Mouse (Mus musculus): ENCODE measurements around the gene 1810055G02Rik.

The 1810055G02Rik gene

DNA sequence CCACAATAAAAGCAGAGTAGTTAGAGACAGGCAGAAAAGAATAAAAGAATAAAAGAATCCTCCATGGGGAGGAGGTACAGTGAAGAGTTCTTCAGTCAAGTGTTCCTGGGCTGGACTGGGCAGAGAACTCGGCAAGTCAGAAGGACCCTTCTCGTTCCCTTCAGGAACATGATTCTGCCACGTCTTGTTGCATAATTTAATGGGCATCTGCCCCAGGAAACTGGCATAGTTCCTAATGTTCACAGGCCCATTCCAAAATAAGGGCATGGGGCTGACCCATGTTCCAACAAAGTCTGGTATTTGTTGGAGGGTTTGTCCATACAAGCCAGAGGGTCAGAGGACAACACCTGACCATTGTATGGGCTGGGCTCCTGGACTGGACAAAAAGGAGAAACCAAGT lies 13.1 kb upstream of the 1810055G02Rik start:
- no peak for DNase-seq (ENCODE audit: low spot score)

DNA sequence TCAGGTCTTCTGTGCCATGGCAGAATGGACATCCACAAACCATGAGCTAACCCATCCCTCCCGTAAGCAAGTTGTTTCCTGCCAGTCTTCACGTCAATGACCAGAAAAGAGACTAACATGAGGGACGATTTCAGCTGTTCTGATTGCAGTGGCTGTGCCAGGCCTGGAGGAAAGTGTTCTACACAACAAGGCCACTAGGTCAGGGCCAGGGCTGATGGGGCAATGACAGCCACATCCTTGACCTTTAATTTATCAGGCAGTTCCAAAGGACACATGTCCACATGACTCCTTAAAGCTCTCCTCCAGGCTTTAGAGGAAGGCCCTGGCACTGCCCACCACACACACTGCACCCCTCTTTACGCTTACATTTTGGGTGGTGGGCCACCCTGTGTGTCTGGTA lies 12.6 kb upstream of the 1810055G02Rik start:
- peak; percentile 30 for DNase-seq (ENCODE audit: low spot score)

DNA sequence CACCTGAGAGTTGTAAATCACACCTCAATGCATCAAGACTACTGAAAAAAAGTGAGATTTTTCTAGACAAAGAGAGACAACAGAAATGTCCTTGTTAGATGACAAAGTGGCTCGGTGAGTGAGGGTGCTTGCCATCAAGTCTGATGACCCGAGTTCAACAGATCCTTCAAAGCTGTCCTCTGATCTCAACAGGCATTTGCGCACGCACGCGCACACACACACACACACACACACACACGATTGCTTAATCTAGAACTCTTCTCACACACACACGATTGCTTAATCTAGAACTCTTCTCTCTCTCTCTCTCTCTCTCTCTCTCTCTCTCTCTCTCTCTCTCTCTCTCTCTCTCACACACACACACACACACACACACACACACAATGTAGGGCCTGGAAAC lies 12.1 kb upstream of the 1810055G02Rik start:
- DNase-seq (ENCODE audit: low spot score), result no peak

DNA sequence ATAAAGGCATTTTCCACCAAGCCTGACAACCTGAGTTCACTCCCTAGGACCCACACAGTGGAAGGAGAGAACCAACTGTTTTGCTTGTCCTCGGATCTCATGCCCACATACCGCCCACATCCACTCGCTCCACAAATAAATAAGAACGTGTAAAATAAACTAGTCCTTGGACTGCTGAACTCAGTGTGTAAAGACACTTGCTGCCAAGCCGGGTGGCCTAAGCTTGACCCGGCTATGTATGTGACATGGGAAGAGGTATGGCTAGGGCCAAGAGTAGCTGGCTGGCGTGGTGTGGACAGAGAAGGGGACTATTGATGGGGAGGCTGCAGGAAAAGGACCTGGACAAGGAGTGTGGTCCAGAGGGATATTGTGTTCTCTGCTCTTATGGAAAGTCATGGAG lies 10.1 kb upstream of the 1810055G02Rik start:
- DNase-seq (ENCODE audit: low spot score), result no peak

DNA sequence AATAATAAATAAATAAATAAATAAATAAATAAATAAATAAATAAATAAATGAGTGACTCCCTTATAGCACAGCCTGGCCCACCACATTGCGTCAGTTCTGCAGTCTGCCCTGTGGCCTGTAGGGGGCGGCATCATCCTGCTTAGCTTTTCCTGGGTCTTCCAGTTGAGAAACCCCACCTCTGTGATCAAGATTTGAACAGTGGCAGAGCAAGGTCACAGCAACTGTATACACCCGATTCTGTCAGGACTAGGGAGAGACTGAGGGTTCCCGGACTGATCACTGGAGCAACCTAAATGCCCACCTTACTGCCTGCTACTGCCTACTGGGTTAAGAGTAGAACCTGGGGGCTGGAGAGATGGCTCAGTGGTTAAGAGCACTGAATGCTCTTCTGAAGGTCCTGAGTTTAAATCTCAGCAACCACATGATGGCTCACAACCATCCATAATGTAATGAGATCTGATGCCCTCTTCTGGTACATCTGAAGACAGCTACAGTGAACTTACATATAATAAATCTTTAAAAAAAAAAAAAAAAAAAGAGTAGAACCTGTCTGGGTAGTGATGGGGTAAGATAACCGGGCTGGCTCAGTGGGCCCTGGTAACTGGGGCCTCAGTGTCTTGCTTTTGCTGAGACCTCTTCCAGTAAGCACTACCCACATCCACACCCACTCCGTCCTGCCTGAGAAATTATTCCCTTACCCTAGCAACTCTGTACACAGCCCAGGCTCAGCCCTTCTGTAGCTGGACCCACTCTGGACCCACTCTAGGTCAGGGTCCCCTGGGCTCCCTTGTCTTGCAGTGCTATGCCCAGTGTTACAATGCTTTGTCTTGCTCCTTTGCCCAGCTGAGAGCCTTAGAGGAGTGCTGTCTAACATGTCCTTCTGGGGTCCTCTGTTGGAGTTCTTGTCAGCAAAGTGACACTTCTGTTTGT lies 8.3 kb upstream of the 1810055G02Rik start:
- peak; percentile 37 for DNase-seq (ENCODE audit: low spot score)

DNA sequence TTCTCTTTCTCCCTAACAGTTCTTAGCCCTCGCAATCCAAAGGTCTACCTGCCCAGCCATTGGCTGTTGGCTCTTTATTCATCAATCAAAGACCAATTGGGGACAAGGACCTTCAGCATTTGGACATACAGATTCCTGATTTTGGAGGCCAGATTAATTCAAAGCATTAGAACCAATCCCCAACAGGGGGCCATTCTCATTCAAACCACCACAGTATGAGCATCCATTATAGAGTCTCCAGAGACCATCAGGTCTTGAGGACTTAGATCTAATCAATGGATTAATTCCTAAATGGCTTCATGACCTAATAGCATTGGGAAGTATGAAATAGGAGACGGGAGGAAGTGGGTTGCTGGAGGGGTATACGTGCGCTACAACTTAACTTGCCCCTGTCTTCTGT lies 5.6 kb upstream of the 1810055G02Rik start:
- no peak for DNase-seq (ENCODE audit: low spot score)

DNA sequence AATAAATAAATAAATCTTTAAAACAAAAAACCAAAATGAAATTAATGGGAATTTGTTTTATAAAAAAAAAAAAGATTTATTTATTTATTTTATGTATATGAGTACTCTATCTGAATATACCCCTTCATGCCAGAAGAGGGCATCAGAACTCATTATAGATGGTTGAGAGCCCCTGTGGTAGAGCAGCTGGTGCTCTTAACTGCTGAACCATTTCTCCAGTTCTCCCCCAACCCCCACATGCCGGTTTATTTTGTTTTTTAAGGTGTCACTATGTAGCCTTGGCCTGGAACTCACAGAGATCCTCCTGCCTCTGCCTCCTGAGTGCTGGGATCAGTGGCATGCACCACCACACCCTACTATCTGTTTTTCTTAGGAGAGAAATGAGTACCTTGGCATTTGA lies 1.8 kb upstream of the 1810055G02Rik start:
- no peak for DNase-seq (ENCODE audit: low spot score)

DNA sequence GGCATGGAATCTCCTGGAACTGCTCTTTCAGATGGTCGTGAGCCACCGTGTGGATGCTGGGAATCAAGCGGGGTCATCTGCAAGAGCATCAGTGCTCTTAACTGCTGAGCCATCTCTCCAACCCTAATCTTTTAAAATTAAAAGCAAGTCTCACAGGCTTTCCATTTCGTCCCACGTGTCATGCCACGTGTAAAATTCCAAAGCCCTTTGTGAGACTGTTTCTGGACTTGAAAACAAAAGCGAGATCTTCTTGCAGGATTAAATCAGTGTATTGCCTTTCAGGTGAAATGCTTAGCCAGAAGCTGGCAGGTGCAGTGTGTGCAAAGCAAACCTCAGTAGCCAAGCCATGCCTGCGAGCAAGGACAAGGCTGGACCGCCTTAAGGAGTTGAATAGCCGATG lies 540 bp upstream of the 1810055G02Rik start:
- DNase-seq (ENCODE audit: low spot score), result no peak

DNA sequence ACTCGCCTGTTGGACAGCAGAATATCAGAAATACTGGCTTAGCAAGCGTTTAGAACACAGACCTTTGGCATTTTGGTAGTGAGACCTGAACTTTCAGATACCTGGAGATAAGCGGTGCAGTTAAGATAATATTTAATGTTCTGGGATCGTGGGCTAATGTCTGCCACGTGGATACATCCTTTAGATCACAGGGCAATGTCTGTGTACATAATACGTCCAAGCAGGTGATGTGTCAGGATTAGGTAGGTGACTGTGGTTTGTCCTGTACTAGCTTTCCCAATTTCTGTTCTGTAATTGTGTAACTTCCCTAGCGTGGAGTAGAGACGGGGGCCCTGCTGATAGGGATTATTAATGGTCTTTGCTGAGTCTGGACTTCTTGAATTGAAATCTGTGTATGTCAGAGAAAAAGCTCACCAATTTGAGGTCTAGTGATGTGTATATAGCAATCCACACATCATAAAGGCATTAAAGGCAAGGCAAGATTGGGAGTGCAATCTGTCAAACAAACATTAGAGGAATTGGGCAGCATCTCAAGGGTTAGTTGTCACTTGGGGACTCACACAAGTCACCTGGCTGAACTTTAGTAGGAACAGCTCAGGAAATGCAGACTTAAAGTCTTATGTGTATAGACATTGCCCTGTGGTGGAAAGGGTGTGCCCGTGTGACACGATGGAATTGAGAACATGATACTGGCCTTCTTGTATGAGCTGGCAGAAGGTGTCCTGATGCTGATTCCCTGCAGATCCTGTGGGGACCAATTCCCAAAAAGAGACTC lies 1.1 kb downstream of the 1810055G02Rik start:
- no peak for DNase-seq (ENCODE audit: low spot score)

DNA sequence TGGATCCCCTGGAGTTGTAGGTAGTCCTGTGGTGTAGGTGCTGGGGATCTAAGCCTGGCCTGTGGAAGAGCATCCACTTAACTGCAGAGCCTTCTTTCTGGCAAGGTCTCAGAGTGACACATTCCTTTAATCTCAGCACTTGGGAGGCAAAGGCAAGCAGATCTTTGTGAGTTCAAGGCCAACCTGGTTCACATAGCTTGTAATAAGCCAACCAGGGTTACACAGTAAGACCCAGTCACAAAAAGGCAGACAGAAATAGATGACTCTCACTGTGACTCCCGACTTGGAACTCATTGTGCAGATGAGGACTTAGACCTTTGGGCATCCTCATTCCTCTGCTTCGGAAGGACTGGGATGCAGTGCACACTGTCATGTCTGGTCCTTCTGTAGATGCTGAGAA lies 2.3 kb downstream of the 1810055G02Rik start:
- no peak for DNase-seq (ENCODE audit: low spot score)

DNA sequence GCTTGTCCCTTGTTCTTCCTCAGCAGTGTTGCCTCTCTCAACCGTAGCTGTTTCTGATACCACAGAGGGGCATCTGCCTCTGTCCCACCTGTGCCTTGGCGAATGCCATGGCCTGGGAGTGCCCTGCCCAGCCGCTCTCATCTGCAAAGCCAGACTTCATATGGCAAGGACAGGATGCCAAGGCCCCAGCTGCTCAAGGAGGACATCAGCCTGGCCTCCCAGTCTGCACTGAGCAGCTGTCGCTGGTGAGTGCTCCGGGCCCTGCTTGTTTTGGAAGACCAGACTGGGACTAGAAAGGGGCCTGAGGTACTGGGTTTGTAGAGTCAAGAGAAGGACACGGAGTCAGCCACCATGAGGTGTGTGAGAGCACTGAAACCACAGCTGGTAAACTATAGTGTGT lies 6.3 kb downstream of the 1810055G02Rik start:
- no peak for DNase-seq (ENCODE audit: low spot score)

DNA sequence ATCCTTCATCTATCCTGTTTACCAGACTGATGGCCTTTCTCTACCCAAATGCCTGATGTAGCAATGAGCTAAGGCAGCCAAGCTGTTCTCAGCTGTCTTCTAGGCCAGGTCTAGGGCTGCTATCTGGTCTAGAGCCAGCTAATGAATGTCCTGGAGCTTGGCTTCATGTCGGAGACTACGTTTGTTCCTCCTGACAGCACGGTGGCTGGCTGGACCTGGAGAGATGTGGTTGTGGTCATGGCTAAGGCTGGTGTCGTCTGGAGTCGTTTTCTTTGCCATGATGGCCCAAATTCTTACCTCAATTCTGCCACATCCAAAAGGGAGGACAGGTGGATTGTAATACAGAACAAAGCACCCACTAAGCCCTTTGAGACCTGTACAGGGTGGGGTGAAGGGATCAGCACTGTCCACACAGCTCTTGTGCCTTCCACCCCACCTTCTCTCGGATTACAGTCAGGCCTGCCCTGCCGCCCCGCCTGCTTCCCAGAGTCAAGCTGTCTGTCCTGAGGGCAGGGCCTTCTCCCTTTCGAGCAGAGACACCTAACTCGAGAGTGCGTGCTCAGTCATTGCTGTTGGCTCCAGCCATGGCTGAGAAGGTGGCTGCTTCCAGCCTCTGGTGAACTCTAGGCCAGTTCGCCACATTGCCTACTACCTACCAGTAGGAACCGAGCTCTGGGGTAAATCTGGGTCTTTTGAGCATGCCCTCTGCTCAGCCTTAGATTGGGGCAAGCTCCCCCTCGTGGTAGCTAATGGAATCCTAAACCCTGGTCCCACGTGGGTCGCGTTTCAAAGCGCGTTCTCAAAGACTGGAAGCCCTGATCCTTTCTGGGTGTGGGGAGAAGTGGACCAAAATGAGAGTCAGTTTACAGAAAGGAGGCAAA lies 10.6 kb downstream of the 1810055G02Rik start:
- peak; percentile 35 for DNase-seq (ENCODE audit: low spot score)

DNA sequence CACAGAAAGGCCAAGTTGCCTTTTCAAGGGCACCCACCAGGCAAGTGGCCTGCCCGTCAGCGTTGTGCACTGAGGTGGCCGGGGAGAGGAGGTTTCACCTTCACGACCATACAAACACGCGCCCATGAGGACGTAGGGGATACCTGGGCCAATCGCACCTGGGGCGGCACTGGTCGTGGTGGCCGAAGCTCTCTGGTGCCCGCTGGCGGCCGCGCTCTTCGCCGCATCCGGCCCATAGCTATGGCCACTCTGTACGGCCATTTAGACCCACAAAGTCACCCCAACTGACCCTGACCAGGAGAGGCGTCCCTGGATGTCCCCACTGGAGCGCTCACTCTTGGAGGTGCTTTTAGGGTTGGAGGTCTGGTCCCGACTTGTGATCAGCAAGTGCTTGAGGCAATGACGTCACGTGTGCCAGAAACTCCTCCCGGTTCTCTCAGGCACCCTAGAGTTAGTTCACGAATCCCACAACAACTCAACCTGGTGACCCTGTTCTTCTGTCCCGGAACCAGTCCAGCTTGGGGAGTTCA lies 11.3 kb downstream of the 1810055G02Rik start:
- DNase-seq (ENCODE audit: low spot score), result peak; percentile 17

DNA sequence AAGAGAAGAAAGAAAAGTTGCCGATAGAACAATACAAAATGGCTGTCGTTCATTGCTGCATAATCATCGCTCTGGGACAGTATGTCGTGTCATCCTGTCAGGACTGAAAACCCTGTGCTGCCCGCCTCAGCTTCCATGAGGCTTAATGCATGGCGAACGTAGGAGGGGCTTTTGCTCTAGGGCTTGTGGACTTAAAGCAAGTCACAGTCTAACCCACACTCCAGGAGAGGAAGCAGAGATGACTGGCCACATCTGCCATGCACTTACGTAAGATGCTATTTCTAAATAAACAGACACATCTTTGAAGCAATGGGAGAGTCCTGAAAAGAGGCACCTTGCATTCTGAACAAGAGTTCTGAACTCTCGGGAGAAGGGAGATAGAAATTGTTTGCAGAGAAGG lies 15.1 kb downstream of the 1810055G02Rik start:
- no peak for DNase-seq (ENCODE audit: low spot score)

DNA sequence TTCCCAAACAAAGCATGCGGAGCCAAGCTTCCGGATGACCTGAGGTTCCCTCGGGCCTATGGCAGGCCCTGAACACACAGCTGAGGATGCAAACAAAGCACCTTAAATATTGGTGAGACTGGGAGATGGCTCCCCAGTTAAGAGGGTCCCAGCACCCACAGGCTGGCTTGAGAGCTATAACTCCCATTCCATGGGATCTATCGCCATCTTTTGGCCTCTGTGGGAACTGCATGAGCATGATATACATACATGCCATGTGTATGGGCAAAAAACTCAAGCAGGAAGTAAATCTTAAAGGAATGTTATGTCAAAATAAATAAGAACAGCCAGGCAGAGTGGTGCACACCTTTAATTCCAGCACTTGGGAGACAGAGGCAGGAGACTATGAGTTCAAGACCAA lies 15.8 kb downstream of the 1810055G02Rik start:
- DNase-seq (ENCODE audit: low spot score), result no peak

DNA sequence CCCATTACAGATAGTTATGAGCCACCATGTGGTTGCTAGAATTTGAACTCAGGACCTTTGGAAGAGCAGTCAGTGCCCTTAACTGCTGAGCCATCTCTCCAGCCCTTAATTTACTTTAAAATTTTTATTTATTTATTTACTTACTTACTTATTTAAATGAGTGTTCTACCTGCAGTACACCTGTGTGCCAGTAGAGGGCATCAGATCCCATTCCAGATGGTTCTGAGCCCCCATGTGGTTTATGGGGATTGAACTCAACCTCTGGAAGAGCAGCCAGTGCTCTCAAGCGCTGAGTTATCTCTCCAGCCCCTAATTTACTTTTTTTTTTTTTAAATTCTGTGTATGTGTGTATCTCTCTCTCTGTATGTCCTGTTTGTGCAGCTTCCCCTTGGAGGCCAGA lies 16.7 kb downstream of the 1810055G02Rik start:
- no peak for DNase-seq (ENCODE audit: low spot score)

DNA sequence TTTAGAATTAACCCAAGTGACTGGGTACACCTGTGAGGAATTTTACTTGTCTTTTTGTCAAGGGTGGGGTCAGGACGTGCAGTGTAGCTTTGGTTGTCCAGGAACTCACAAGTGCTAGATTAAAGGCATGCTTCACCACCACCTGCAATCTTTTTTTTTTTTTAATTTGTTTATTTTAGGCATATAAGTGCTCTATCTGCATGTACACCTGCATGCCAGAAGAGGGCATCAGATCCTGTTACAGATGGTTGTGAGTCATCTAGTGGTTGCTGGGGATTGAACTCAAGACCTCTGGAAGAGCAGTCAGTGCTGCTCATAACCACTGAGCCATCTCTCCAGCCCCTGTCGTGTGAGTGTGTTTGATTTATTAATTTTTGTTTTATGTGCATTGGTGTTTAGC lies 20.8 kb downstream of the 1810055G02Rik start:
- no peak for DNase-seq (ENCODE audit: low spot score)

DNA sequence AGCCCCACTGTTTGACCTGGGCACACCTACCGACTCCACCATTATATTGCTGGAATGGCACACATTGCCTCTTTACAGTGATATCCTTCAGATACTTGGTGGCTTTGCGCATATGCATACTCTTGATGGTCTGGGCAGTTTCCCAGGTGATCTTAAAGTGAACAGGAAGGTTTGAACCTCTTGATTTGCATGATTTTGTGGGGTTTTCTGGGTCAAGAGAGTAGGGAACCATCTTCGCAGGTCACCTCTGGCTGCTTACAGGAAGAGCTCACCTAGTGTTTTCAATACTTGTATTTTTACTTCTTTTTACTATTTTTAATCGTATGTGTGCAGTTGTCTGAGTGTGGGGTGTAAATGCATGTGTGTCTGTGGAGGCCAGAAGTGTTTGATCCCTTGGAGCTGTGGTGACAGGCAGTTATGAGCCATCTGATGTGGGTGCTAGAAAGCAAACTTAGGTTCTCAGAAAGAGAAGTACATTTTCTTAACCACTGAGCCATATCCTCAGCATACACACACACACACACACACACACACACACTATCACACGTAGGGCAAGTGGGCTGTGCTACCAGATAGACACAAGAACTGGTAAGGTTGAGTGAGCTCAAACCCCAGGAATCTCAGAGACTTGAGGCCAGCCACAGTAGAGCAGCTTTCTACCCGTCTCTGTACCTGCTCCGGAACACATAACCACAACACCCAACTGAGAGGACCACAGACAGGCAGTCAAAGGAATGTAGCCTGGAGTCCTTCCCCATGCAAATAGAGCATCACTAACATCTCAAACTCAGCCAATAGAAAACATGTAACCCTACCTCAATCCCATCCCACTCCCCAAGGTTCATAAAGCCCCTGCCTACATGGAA lies 22.9 kb downstream of the 1810055G02Rik start:
- no peak for DNase-seq (ENCODE audit: low spot score)

DNA sequence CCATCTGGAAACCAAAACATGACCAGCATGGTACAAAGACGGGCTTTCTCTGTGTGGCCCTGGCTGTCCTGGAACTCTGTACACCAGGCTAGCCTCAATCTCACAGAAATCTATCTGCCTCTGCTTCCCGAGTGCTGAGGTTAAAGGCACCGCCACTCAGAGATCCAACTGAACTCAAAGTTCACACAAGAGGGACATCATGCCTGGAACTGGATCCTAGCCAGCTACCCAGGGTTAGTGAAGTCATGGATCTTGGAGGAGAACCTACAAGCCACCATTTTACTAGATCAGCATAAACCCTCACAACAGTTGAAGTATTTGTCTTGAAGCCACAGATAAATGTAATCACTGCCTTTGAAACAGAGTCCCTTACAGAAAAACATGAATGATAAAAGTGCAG lies 27.9 kb downstream of the 1810055G02Rik start:
- DNase-seq (ENCODE audit: low spot score), result no peak

DNA sequence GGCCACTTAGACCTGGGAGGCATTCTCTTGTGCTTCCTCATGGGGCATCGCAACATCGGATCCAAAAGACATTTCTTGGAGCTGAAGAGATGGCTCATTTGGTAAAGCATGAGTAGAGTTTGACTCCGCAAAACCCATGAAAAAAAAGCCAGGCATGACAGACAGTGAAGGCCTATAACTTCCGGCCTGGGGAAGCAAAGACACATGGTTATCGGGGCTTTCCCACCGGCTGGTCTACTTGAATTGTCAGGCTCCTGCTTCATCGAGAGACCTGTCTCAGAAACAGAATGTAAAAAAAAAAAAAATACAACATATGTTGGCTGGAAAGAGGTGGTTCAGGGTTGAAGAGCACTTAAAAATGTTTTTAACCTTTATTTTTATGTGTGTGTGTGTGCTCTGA lies 31.6 kb downstream of the 1810055G02Rik start:
- no peak for DNase-seq (ENCODE audit: low spot score)

DNA sequence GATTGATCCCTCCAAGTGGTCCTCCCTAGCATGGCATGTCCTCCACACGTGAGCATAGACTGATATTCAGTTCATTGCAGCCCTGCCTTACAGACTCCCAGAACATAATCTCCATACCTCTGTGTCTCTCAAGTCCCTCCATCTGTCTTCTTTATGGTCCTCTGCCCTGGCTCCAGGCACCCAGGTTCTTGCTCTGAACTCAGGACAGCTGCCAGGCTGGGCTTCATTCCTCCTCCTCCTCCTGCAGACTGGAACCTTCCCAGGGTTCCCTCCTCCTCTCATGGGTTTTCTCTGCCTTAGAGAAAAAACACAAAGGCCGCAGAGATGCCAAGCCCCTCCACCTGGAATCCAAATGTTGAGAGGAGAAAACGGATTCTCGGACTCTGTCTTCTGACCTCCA lies 34.6 kb downstream of the 1810055G02Rik start:
- DNase-seq (ENCODE audit: low spot score), result no peak
